Mouse (Mus musculus) ES-Bruce4 (cell line): Measurements from ENCODE around the gene Msh2.

Experiments used
- CTCF ChIP-seq: IDR thresholded peaks from one replicate; pipeline ENCODE4 v1.8.1; 2011; ENCODE audit warnings: low read depth, low read length
- EP300 ChIP-seq: IDR thresholded peaks from 2 replicates; pipeline ENCODE4 v1.6.1; 2011; ENCODE audit warnings: low read depth, low read length; ENCODE audit not compliant: insufficient read depth
- POLR2A ChIP-seq: IDR thresholded peaks from one replicate; pipeline ENCODE4 v1.8.1; 2011; ENCODE audit warnings: low read length; ENCODE audit not compliant: insufficient read depth

GRCm38 (mm10) chr17:87745926-87746888 lies 74.1 kb downstream of the Msh2 start:
- no peak for TF ChIP-seq CTCF
- TF ChIP-seq POLR2A = no peak
- no peak for TF ChIP-seq EP300
